Mouse (Mus musculus) ES-E14 (cell line): ENCODE measurements around the gene Olfr1350. TPM values are rescaled to one million over a fixed set of nuclear protein-coding genes. Genes with fewer than 3 reads are reported as not detected.
A peak's percentile ranks its signal among the peaks of the same experiment; 100 is the strongest.
"Not testable (repeated sequence)": the region's sequence is repeated elsewhere in the genome, so short reads cannot be mapped to it uniquely, and the experiment has no call there.

ENCODE experiments used
- DNase-seq: peaks from one replicate; pipeline ENCODE4 v3.0.0-alpha.2; 2013; ENCODE audit warnings: low read depth, low spot score
- H3K27ac ChIP-seq: 2 replicates; pipeline ENCODE4 v1.5.1; 2012; ENCODE audit warnings: low read depth, mild to moderate bottlenecking, low read length, moderate library complexity, mixed read lengths; ENCODE audit not compliant: poor library complexity, insufficient read depth, severe bottlenecking
- H3K36me3 ChIP-seq: 2 replicates; pipeline ENCODE4 v1.6.1; 2012; ENCODE audit warnings: mild to moderate bottlenecking, low read length, moderate library complexity, mixed read lengths; ENCODE audit not compliant: control insufficient read depth, poor library complexity, insufficient read depth, severe bottlenecking
- H3K4me1 ChIP-seq, 2 experiments: fragments of 150-350 bp in 1 of 2; sonication (generic) in 1 of 2; 2 replicates each; pipeline ENCODE4 v1.6.1; 2012; ENCODE audit warnings: low read length in 2 of 2, mild to moderate bottlenecking in 1 of 2, mixed read lengths in 1 of 2; ENCODE audit not compliant: control insufficient read depth in 2 of 2, insufficient read depth in 2 of 2, poor library complexity in 1 of 2
- H3K4me3 ChIP-seq, 2 experiments: fragments of 150-350 bp in 1 of 2; sonication (generic) in 1 of 2; 2 replicates each; pipeline ENCODE4 v1.5.1; 2012; ENCODE audit warnings: low read length in 2 of 2, low read depth in 1 of 2, mild to moderate bottlenecking in 1 of 2, mixed read lengths in 1 of 2; ENCODE audit not compliant: insufficient read depth in 1 of 2, poor library complexity in 1 of 2, severe bottlenecking in 1 of 2
- H3K9ac ChIP-seq: 2 replicates; pipeline ENCODE4 v1.6.1; 2012; ENCODE audit warnings: low read depth, mild to moderate bottlenecking, low read length, mixed read lengths; ENCODE audit not compliant: poor library complexity, insufficient read depth, severe bottlenecking
- H3K9me3 ChIP-seq: fragments of 150-350 bp; sonication (generic); 2 replicates; pipeline ENCODE4 v1.6.1; 2012; ENCODE audit warnings: low read depth, mild to moderate bottlenecking, low read length; ENCODE audit not compliant: control insufficient read depth, insufficient read depth
- CHD2 ChIP-seq: IDR thresholded peaks from 2 replicates; pipeline ENCODE4 v1.6.1; 2014; ENCODE audit warnings: mild to moderate bottlenecking, low read depth, low read length, inconsistent platforms
- HCFC1 ChIP-seq: IDR thresholded peaks from 2 replicates; pipeline ENCODE4 v1.6.1; 2012; ENCODE audit warnings: low read length, inconsistent platforms, borderline replicate concordance; ENCODE audit not compliant: insufficient read depth
- MAFK ChIP-seq: IDR thresholded peaks from 2 replicates; pipeline ENCODE4 v1.6.1; 2014; ENCODE audit warnings: mild to moderate bottlenecking, low read depth, low read length, inconsistent platforms; ENCODE audit not compliant: insufficient read depth
- ZC3H11A ChIP-seq: IDR thresholded peaks from 2 replicates; pipeline ENCODE4 v1.6.1; 2012; ENCODE audit warnings: low read depth, mild to moderate bottlenecking, inconsistent platforms, low read length, borderline replicate concordance
- ZNF384 ChIP-seq: IDR thresholded peaks from 2 replicates; pipeline ENCODE4 v1.6.1; 2012; ENCODE audit warnings: low read depth, low read length, inconsistent platforms
- in situ Hi-C, 2 experiments: fragments of 600-800 bp; cut with MboI; formaldehyde crosslinking; loops; one replicate each; pipeline ENCODE4 v1.15.1; 2025; ENCODE audit warnings: low sequenced_read_pairs in 2 of 2, inconsistent platforms in 1 of 2; ENCODE audit not compliant: unreplicated experiment in 2 of 2
- total RNA-seq: library from RNA; depleted of rRNA; stranded (reverse); fragments of 300-350 nt; gene quantifications from 2 replicates; pipeline ENCODE4 v1.2.3, GENCODE M21; 2012; rRNA removed

The Olfr1350 gene
- total RNA-seq, 1 experiment = not detected

DNA sequence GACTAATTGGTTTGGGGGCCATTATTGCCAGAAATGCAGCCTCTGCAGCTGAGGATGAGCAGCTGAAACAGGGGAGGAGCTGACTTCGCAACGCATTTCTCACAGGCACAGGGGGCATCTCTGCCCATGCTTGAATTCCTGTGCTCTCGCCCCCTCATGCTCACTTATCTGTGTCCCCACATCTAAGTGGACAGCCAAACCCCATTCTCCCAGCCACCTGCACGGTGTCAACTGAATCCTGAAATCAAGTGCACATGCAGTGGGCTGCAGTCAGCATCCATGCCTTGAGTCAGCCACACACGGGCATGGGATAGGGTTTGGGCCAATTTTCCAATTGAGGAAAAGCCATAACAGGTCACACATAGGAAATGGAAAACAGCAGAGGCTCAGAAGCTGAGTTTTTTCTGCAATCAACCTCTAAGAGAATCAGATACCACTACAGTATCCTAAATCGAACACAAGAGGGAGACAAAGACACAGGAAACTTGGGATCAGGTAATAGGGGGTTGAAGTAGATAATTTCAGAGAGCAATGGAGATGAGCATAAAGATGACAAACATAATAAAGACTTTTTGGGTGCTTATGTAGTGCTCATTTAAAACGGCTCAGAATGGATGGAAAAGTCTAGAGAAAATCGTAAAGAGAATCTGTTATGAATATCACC, 21.6 kb downstream of the Olfr1350 start:
- Histone ChIP-seq H3K9ac (no peak overlapping the region), H3K27ac (no peak overlapping the region), H3K4me1 (no peaks in the 10 kb centered on the region), H3K9me3 (no peaks in the 10 kb centered on the region), H3K4me3 (no peak overlapping the region), H3K36me3 (0 out of 2 replicates have a peak, but pooled peaks cover 2% of the 10 kb centered on the region)
- in situ Hi-C loops = loop anchor here (10.0 to 25.0 kb wide), 4 partner anchors 139 to 351 kb away; partner anchors contain the start of genes Peg3 (in 1 of the 2) and Usp29 (in 1 of the 2)
- no peak for TF ChIP-seq ZNF384
- peak; percentile 54; the same call in 1 of the 2 replicates for TF ChIP-seq ZC3H11A
- peak; percentile 41 for DNase-seq

GRCm38 (mm10) chr7:6588766-6589165, 24.1 kb downstream of the Olfr1350 start:
- not testable (repeated sequence) for H3K36me3 ChIP-seq, DNase-seq, H3K4me1 ChIP-seq, H3K9ac ChIP-seq, H3K4me3 ChIP-seq, H3K9me3 ChIP-seq, H3K27ac ChIP-seq
- in situ Hi-C loops = loop anchor here (10.0 to 25.0 kb wide), 4 partner anchors 136 to 349 kb away; partner anchors contain the start of genes Peg3 (in 1 of the 2) and Usp29 (in 1 of the 2)

DNA sequence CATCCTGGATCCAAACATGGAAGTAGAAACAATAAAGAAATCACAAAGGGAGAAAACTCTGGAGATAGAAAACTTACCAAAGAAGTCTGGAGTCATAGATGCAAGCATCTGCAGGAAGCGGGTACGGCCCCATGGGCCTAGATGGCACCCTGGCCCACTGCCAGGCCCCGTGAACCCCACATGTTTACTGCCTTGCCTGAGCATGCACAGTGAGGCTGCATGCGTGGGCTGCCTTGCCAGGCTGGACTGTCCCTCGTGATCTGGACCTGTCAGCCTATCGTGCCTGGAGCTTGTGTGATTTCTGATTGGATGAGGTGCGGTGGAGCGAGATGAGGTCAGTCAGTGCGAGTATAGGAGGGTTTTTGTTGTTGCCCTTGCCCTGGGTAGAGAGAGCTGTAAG, 38.7 kb downstream of the Olfr1350 start:
- TF ChIP-seq ZNF384 (no peak), CHD2 (no peak), HCFC1 (no peak), MAFK (no peak), ZC3H11A (no peak)
- Histone ChIP-seq H3K4me3 (no peak overlapping the region), H3K27ac (no peak overlapping the region), H3K9ac (no peak overlapping the region), H3K4me1 (no peaks in the 10 kb centered on the region), H3K36me3 (no peaks in the 10 kb centered on the region), H3K9me3 (peaks cover 2% of the 10 kb centered on the region; the same call in 1 of the 2 replicates)
- in situ Hi-C loops = no loop called here
- DNase-seq = no peak

Other genes starting within 250 kb of the Olfr1350 start
- 3.2 and 3.6 TPM in 2 replicates for gene Zfp583, start 233.6 kb upstream of the Olfr1350 start, total RNA-seq
- gene Gm3854, start 221.1 kb upstream of the Olfr1350 start, total RNA-seq = 2.5 and 2.9 TPM in 2 replicates
- gene Zfp78, start 201.6 kb upstream of the Olfr1350 start, total RNA-seq = 1.2 and 1.5 TPM in 2 replicates
- 5.6 and 7.7 TPM in 2 replicates for gene Zfp28, start 181.5 kb upstream of the Olfr1350 start, total RNA-seq
- gene Smim17, start 166.1 kb upstream of the Olfr1350 start, total RNA-seq = 0.21 and 0.54 TPM in 2 replicates
- gene Gm20715, start 154.6 kb upstream of the Olfr1350 start, total RNA-seq = 0.09 and 0.11 TPM in 2 replicates
- 0.37 TPM in 1 of 2 replicates, not detected in the other for gene Olfr1344, start 126.2 kb upstream of the Olfr1350 start, total RNA-seq
- not detected in 2 replicates for gene Olfr1336, start 108.7 kb upstream of the Olfr1350 start, total RNA-seq
- not detected in 2 replicates for gene Olfr1346, start 97.7 kb upstream of the Olfr1350 start, total RNA-seq
- not detected in 2 replicates for gene Olfr5, start 77.9 kb upstream of the Olfr1350 start, total RNA-seq
- gene Olfr1347, start 65.1 kb upstream of the Olfr1350 start, total RNA-seq = not detected in 2 replicates
- gene Olfr1348, start 56.1 kb upstream of the Olfr1350 start, total RNA-seq = not detected in 2 replicates
- not detected in 2 replicates for gene Olfr1349, start 41.9 kb upstream of the Olfr1350 start, total RNA-seq
- gene Zim1, start 131.6 kb downstream of the Olfr1350 start, total RNA-seq = 0.95 and 1.7 TPM in 2 replicates
- gene Peg3, start 165.6 kb downstream of the Olfr1350 start, total RNA-seq = 27.4 and 80.4 TPM in 2 replicates
- 2.5 and 4.5 TPM in 2 replicates for gene Usp29, start 165.7 kb downstream of the Olfr1350 start, total RNA-seq